Mouse (Mus musculus) stomach, postnatal 0 days (tissue): Measurements from ENCODE around the gene Ptprg.

Experiments
- CTCF ChIP-seq: IDR thresholded peaks from 2 replicates; pipeline ENCODE4 v1.5.1; 2016; ENCODE audit warnings: antibody characterized with exemption, low read depth, mild to moderate bottlenecking, moderate library complexity
- EP300 ChIP-seq: optimal IDR thresholded peaks from 2 replicates; pipeline ENCODE3; 2016; ENCODE audit warnings: antibody characterized with exemption

GRCm38 (mm10) chr14:11841621-11842020 lies 288.3 kb downstream of the Ptprg start:
- TF ChIP-seq CTCF (no peak), EP300 (no peak)
